Mouse (Mus musculus): ENCODE data around the gene Tbcd. TPM values are rescaled to one million over a fixed set of nuclear protein-coding genes. Genes with fewer than 3 reads are reported as not detected.

The Tbcd gene
- polyA plus RNA-seq, 1 experiment from 2014 or later: 61.8 TPM

- no peak overlapping the region for H3K4me2 ChIP-seq
- no peaks in the 10 kb centered on the region for H3K9me3 ChIP-seq
- peaks cover 25% of the 10 kb centered on the region for H3K4me1 ChIP-seq
- no peaks in the 10 kb centered on the region for H3K27me3 ChIP-seq (replicated peaks)
- H3K4me3 ChIP-seq: no peak overlapping the region
- no peak overlapping the region for H3K27ac ChIP-seq
- H3K9ac ChIP-seq: no peak overlapping the region
- no peak for ATAC-seq (replicated peaks)
- 93% methylated on average over 4 of the region's 4 CpGs for WGBS
- H3K36me3 ChIP-seq (replicated peaks): 0 out of 2 replicates have a peak, but pooled peaks cover 4% of the 10 kb centered on the region
Observed at GRCm38 (mm10) chr11:121547925-121548324, 96.2 kb downstream of the Tbcd start.

- ATAC-seq (replicated peaks): peak; percentile 72; the same call in 1 of the 2 replicates
- WGBS: 55% methylated on average over 12 of the region's 12 CpGs
Observed at GRCm38 (mm10) chr11:121548996-121549842, 97.5 kb downstream of the Tbcd start.

GRCm38 (mm10) chr11:121549843-121550647, 98.3 kb downstream of the Tbcd start:
- Histone ChIP-seq H3K9me3 (no peaks in the 10 kb centered on the region), H3K4me1 (peaks cover 25% of the 10 kb centered on the region), H3K4me3 (no peak overlapping the region), H3K36me3 (replicated peaks) (no peaks in the 10 kb centered on the region), H3K9ac (no peak overlapping the region), H3K27ac (peak overlapping the region; percentile 51), H3K27me3 (replicated peaks) (no peaks in the 10 kb centered on the region), H3K4me2 (no peak overlapping the region)
- 51% methylated on average over 17 of the region's 17 CpGs for WGBS
- ATAC-seq (replicated peaks): peak; percentile 68

More at GRCm38 (mm10) chr11:121548996-121549842, 97.5 kb downstream of the Tbcd start:
- no peaks in the 10 kb centered on the region for H3K9me3 ChIP-seq
- H3K27ac ChIP-seq: peak overlapping the region; percentile 51
- no peaks in the 10 kb centered on the region for H3K27me3 ChIP-seq (replicated peaks)
- H3K36me3 ChIP-seq (replicated peaks): no peaks in the 10 kb centered on the region
- H3K4me1 ChIP-seq: peaks cover 25% of the 10 kb centered on the region
- H3K4me3 ChIP-seq: no peak overlapping the region
- H3K4me2 ChIP-seq: no peak overlapping the region
- no peak overlapping the region for H3K9ac ChIP-seq

- no peaks in the 10 kb centered on the region for H3K36me3 ChIP-seq (replicated peaks)
- 93% methylated on average over 5 of the region's 5 CpGs for WGBS
- no peaks in the 10 kb centered on the region for H3K9me3 ChIP-seq
- H3K4me3 ChIP-seq: no peak overlapping the region
- no peaks in the 10 kb centered on the region for H3K27me3 ChIP-seq (replicated peaks)
- H3K4me1 ChIP-seq: peaks cover 25% of the 10 kb centered on the region
- no peak overlapping the region for H3K9ac ChIP-seq
- H3K4me2 ChIP-seq: no peak overlapping the region
- H3K27ac ChIP-seq: no peak overlapping the region
- no peak for ATAC-seq (replicated peaks)
Observed at GRCm38 (mm10) chr11:121551206-121551799, 99.6 kb downstream of the Tbcd start.

GRCm38 (mm10) chr11:121552167-121552566, 100.4 kb downstream of the Tbcd start:
- Histone ChIP-seq H3K9ac (no peak overlapping the region), H3K9me3 (no peaks in the 10 kb centered on the region), H3K4me3 (no peak overlapping the region), H3K4me2 (no peak overlapping the region), H3K36me3 (replicated peaks) (0 out of 2 replicates have a peak, but pooled peaks cover under 1% of the 10 kb centered on the region), H3K27me3 (replicated peaks) (no peaks in the 10 kb centered on the region), H3K4me1 (peaks cover 25% of the 10 kb centered on the region), H3K27ac (no peak overlapping the region)
- ATAC-seq (replicated peaks): no peak
- WGBS: 71% methylated on average over 4 of the region's 4 CpGs

- WGBS: 93% methylated on average over 7 of the region's 7 CpGs
- H3K4me1 ChIP-seq: peaks cover 25% of the 10 kb centered on the region
Observed at GRCm38 (mm10) chr11:121552846-121553457, 101.2 kb downstream of the Tbcd start.

GRCm38 (mm10) chr11:121553458-121553857, 101.7 kb downstream of the Tbcd start:
- no peaks in the 10 kb centered on the region for H3K9me3 ChIP-seq
- no peak overlapping the region for H3K4me2 ChIP-seq
- no peak overlapping the region for H3K27ac ChIP-seq
- H3K9ac ChIP-seq: no peak overlapping the region
- H3K4me3 ChIP-seq: no peak overlapping the region
- WGBS: 94% methylated on average over 3 of the region's 3 CpGs
- peaks cover 22% of the 10 kb centered on the region for H3K4me1 ChIP-seq
- no peak for ATAC-seq (replicated peaks)
- 0 out of 2 replicates have a peak, but pooled peaks cover 3% of the 10 kb centered on the region for H3K36me3 ChIP-seq (replicated peaks)
- H3K27me3 ChIP-seq (replicated peaks): no peaks in the 10 kb centered on the region

More at GRCm38 (mm10) chr11:121552846-121553457, 101.2 kb downstream of the Tbcd start:
- 0 out of 2 replicates have a peak, but pooled peaks cover 3% of the 10 kb centered on the region for H3K36me3 ChIP-seq (replicated peaks)
- no peak overlapping the region for H3K27ac ChIP-seq
- no peak overlapping the region for H3K9ac ChIP-seq
- no peak overlapping the region for H3K4me2 ChIP-seq
- H3K27me3 ChIP-seq (replicated peaks): no peaks in the 10 kb centered on the region
- no peak for ATAC-seq (replicated peaks)
- H3K4me3 ChIP-seq: no peak overlapping the region
- H3K9me3 ChIP-seq: no peaks in the 10 kb centered on the region

- ATAC-seq (replicated peaks): no peak
- H3K4me1 ChIP-seq: no peaks in the 10 kb centered on the region
- no peak overlapping the region for H3K9ac ChIP-seq
- 0 out of 2 replicates have a peak, but pooled peaks cover 3% of the 10 kb centered on the region for H3K36me3 ChIP-seq (replicated peaks)
- H3K4me2 ChIP-seq: no peak overlapping the region
- no peaks in the 10 kb centered on the region for H3K9me3 ChIP-seq
- H3K27me3 ChIP-seq (replicated peaks): no peaks in the 10 kb centered on the region
- H3K4me3 ChIP-seq: no peak overlapping the region
- 84% methylated on average over 1 of the region's 1 CpGs for WGBS
- no peak overlapping the region for H3K27ac ChIP-seq
Observed at GRCm38 (mm10) chr11:121556727-121557126, 105.0 kb downstream of the Tbcd start.

GRCm38 (mm10) chr11:121557946-121558345, 106.2 kb downstream of the Tbcd start:
- WGBS: 96% methylated on average over 1 of the region's 1 CpGs
- ATAC-seq (replicated peaks): no peak
- Histone ChIP-seq H3K9ac (no peak overlapping the region), H3K9me3 (no peaks in the 10 kb centered on the region), H3K36me3 (replicated peaks) (0 out of 2 replicates have a peak, but pooled peaks cover 3% of the 10 kb centered on the region), H3K4me2 (no peak overlapping the region), H3K4me1 (no peaks in the 10 kb centered on the region), H3K4me3 (no peak overlapping the region), H3K27me3 (replicated peaks) (no peaks in the 10 kb centered on the region), H3K27ac (no peak overlapping the region)

GRCm38 (mm10) chr11:121558522-121558921, 106.8 kb downstream of the Tbcd start:
- no peaks in the 10 kb centered on the region for H3K27me3 ChIP-seq (replicated peaks)
- no peak overlapping the region for H3K4me2 ChIP-seq
- no peaks in the 10 kb centered on the region for H3K4me1 ChIP-seq
- no peak overlapping the region for H3K9ac ChIP-seq
- ATAC-seq (replicated peaks): no peak
- H3K27ac ChIP-seq: no peak overlapping the region
- H3K4me3 ChIP-seq: no peak overlapping the region
- no peaks in the 10 kb centered on the region for H3K9me3 ChIP-seq
- 90% methylated on average over 3 of the region's 3 CpGs for WGBS
- H3K36me3 ChIP-seq (replicated peaks): 0 out of 2 replicates have a peak, but pooled peaks cover 3% of the 10 kb centered on the region

GRCm38 (mm10) chr11:121559527-121560293, 108.0 kb downstream of the Tbcd start:
- Histone ChIP-seq H3K4me2 (no peak overlapping the region), H3K9ac (no peak overlapping the region), H3K27me3 (replicated peaks) (no peaks in the 10 kb centered on the region), H3K36me3 (replicated peaks) (0 out of 2 replicates have a peak, but pooled peaks cover 3% of the 10 kb centered on the region), H3K9me3 (no peaks in the 10 kb centered on the region), H3K27ac (no peak overlapping the region), H3K4me1 (no peaks in the 10 kb centered on the region), H3K4me3 (no peak overlapping the region)
- 89% methylated on average over 4 of the region's 4 CpGs for WGBS
- no peak for ATAC-seq (replicated peaks)
